Mouse (Mus musculus): ENCODE results near the gene Maml3. TPM values are rescaled to one million over a fixed set of nuclear protein-coding genes. Genes with fewer than 3 reads are reported as not detected.

Gene Maml3
- polyA plus RNA-seq, 1 experiment, result not detected

DNA sequence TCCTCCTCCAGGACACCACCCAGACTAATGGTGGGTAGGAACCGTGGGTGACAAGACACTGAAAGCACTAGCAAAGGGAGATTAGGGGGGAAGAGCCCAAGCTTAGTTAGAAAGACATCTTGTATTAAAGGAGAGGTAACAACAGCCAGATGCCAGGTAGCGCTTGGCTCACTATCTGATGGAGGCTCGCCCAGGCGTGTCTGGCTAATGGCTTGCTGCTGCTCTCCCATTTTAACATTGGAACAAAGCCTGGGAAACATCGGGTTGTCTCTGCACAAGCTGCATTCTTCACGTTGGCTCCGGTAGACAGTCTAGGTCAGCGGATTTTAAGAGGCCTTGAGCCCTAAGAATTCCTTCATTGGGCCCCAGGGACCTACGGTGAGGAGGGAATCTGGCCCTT lies 10.5 kb upstream of the Maml3 start:
- H3K27ac ChIP-seq (ENCODE audit: insufficient read depth, low read depth, low read length), result no peak overlapping the region
- H3K4me1 ChIP-seq (ENCODE audit: control insufficient read depth, insufficient read depth, low read length), result no peaks in the 10 kb centered on the region
- 70% methylated on average over 9 of the region's 9 CpGs for WGBS
- TF ChIP-seq POLR2A (IDR thresholded peaks at IDR 0.05; ENCODE audit: insufficient read depth, low read depth, low read length) (no peak), CTCF (IDR thresholded peaks at IDR 0.05; ENCODE audit: insufficient read depth, low read depth, low read length) (no peak)
- no peak overlapping the region for H3K4me3 ChIP-seq (ENCODE audit: insufficient read depth, low read depth, low read length)

- no peak overlapping the region for H3K27ac ChIP-seq (ENCODE audit: insufficient read depth, low read depth, low read length)
- no peak for TF ChIP-seq CTCF (IDR thresholded peaks at IDR 0.05; ENCODE audit: insufficient read depth, low read depth, low read length)
- no peak for TF ChIP-seq POLR2A (IDR thresholded peaks at IDR 0.05; ENCODE audit: insufficient read depth, low read depth, low read length)
These were observed 3.2 kb upstream of the Maml3 start for GRCm38 (mm10) chr3:52108027-52108426.

DNA sequence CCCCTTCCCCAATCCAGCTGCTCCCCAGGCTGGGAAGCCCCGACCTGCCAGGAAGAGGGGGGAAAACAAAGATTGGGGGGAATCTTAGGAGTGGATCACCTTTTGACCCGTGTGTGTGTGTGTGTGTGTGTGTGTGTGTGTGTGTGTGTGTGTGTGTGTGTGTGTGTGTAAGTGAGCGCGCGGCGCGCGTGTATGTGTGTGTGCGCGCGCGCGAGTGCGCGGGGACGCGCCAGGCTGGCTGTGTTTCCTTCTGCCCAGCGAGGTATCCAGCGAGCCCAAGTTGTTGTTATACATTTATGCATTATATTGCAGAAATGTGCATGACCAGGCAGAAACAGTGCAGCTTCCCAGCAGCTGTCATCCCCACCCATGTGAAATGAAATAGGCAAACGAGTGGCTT lies 280 bp upstream of the Maml3 start:
- whole genome bisulfite sequencing, result 2% methylated on average over 19 of the region's 20 CpGs
- Histone ChIP-seq H3K4me1 (ENCODE audit: control insufficient read depth, insufficient read depth, low read length) (no peaks in the 10 kb centered on the region), H3K4me3 (ENCODE audit: insufficient read depth, low read depth, low read length) (peak overlapping the region; percentile 59), H3K27ac (ENCODE audit: insufficient read depth, low read depth, low read length) (no peak overlapping the region)
- TF ChIP-seq POLR2A (IDR thresholded peaks at IDR 0.05; ENCODE audit: insufficient read depth, low read depth, low read length) (no peak), CTCF (IDR thresholded peaks at IDR 0.05; ENCODE audit: insufficient read depth, low read depth, low read length) (no peak)

More at GRCm38 (mm10) chr3:52108027-52108426, 3.2 kb upstream of the Maml3 start:
- Histone ChIP-seq H3K4me1 (ENCODE audit: control insufficient read depth, insufficient read depth, low read length) (no peaks in the 10 kb centered on the region), H3K4me3 (ENCODE audit: insufficient read depth, low read depth, low read length) (no peak overlapping the region)

DNA sequence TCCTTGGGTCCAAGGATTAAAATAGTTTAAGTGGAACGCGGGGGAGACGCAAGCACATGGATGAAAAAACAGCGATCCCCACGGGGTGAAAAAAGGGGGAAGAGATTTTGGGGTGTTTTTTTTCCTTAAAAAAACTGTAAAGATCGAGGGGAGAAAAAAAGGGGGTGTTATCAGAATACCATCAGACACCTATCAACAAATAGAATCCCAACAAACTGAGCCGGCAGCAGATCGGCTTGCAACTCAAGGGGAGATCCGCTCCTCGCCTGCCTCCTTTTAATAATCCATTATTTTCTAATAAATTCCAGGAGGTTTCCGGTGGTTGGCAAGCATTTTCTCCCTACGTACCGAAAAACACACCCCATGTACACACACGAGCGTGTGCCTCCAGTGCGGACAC lies 668 bp downstream of the Maml3 start:
- Histone ChIP-seq H3K27ac (ENCODE audit: insufficient read depth, low read depth, low read length) (peak overlapping the region; percentile 68), H3K4me1 (ENCODE audit: control insufficient read depth, insufficient read depth, low read length) (no peaks in the 10 kb centered on the region), H3K4me3 (ENCODE audit: insufficient read depth, low read depth, low read length) (peak overlapping the region; percentile 59)
- WGBS, result under 1% methylated on average over 16 of the region's 16 CpGs
- no peak for TF ChIP-seq POLR2A (IDR thresholded peaks at IDR 0.05; ENCODE audit: insufficient read depth, low read depth, low read length)

DNA sequence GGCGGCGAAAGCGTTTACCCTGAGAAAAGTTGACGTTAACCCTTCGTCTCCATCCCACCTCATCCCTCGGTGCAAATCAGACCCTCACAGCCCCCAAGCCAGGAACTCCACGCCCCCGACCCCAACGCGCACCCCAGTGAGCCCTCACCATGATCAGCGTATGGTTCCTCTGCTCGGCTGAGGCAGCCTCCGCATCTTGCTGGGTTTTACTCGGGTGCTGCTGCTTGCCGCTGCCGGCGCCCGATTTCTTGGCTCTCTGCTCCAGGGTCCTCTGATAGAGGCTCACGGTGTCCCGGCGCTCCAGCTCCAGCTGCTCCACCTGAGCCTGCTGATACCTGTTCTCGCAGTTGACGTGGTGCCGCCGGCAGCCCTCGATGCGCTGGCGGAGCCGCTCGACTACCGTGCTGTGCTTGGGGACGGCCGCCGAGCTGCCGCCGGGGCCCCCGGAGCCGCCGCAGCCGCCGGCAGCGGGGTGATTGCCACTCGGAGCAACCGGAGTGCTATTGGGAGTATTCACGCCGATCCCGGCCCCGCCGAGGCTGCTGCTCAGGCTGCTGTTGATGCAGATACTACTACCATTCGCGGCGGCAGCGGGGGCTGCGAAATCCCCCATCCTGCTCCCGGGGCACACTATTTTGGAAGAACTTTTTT lies 1.2 kb downstream of the Maml3 start:
- Histone ChIP-seq H3K4me3 (ENCODE audit: insufficient read depth, low read depth, low read length) (peak overlapping the region; percentile 59), H3K4me1 (ENCODE audit: control insufficient read depth, insufficient read depth, low read length) (no peaks in the 10 kb centered on the region), H3K27ac (ENCODE audit: insufficient read depth, low read depth, low read length) (peak overlapping the region; percentile 68)
- TF ChIP-seq POLR2A (IDR thresholded peaks at IDR 0.05; ENCODE audit: insufficient read depth, low read depth, low read length) (no peak), CTCF (IDR thresholded peaks at IDR 0.05; ENCODE audit: insufficient read depth, low read depth, low read length) (no peak)
- WGBS, result under 1% methylated on average over 55 of the region's 55 CpGs

DNA sequence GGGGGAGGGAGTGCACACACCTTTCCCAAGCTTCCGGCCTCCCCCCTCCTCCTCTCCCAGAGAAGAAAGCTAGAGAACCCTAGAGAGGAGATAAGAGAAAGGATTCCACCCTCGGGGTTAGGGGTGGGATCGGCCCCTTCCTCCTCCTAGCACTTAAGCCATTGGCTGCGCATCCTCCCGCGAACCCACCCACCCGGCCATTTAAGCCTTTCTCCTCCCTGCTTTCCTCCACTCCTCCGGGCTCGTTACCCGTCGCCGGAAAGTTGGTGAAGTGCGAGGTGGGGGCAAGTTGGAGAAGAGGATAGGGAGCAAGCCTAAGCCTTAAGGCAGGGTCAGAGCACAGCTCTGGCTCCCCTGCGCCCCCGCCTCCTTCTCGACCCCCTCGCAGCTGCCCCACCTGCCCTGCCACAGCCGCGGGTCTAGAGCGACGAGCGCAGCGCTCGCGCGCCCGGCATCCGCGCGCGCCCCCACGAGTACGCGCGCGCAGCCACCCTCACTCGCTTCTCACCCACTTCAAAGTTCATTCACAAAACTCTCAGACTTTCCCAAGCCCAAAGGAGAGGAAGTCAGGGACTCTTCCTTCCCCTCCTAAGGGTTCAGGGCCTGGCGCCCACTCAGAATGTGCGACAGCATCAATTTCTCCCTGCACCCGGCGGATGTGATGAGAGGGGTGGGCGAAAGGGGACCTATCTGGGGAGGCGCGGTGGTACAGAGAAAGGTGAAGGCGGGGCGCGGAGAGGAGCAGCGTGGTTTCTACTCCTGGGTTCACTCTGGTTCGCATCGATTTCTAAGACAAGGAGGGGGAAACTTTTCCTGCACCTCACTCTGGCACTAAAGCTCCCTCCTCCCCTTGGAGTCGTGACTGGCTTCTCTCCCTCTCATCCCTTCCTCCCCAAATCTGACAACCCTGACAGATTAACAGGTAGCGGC lies 2.0 kb downstream of the Maml3 start:
- no peak for TF ChIP-seq CTCF (IDR thresholded peaks at IDR 0.05; ENCODE audit: insufficient read depth, low read depth, low read length)
- peak; percentile 59; the same call in 1 of the 2 replicates for TF ChIP-seq POLR2A (IDR thresholded peaks at IDR 0.05; ENCODE audit: insufficient read depth, low read depth, low read length)
- peak overlapping the region; percentile 59 for H3K4me3 ChIP-seq (ENCODE audit: insufficient read depth, low read depth, low read length)
- peak overlapping the region; percentile 74 for H3K27ac ChIP-seq (ENCODE audit: insufficient read depth, low read depth, low read length)
- H3K4me1 ChIP-seq (ENCODE audit: control insufficient read depth, insufficient read depth, low read length), result no peaks in the 10 kb centered on the region
- WGBS, result under 1% methylated on average over 52 of the region's 52 CpGs

- Histone ChIP-seq H3K4me3 (ENCODE audit: insufficient read depth, low read depth, low read length) (peak overlapping the region; percentile 59), H3K27ac (ENCODE audit: insufficient read depth, low read depth, low read length) (peak overlapping the region; percentile 93), H3K4me1 (ENCODE audit: control insufficient read depth, insufficient read depth, low read length) (no peaks in the 10 kb centered on the region)
- TF ChIP-seq POLR2A (IDR thresholded peaks at IDR 0.05; ENCODE audit: insufficient read depth, low read depth, low read length), result no peak; the same call in none of the 2 replicates
- TF ChIP-seq CTCF (IDR thresholded peaks at IDR 0.05; ENCODE audit: insufficient read depth, low read depth, low read length), result no peak
- WGBS, result under 1% methylated on average over 49 of the region's 57 CpGs
These were observed 2.8 kb downstream of the Maml3 start for GRCm38 (mm10) chr3:52101977-52102600.

GRCm38 (mm10) chr3:52101401-52101976 lies 3.4 kb downstream of the Maml3 start:
- WGBS, result 2% methylated on average over 14 of the region's 14 CpGs
- Histone ChIP-seq H3K4me1 (ENCODE audit: control insufficient read depth, insufficient read depth, low read length) (no peaks in the 10 kb centered on the region), H3K27ac (ENCODE audit: insufficient read depth, low read depth, low read length) (peak overlapping the region; percentile 93), H3K4me3 (ENCODE audit: insufficient read depth, low read depth, low read length) (peak overlapping the region; percentile 59)
- TF ChIP-seq CTCF (IDR thresholded peaks at IDR 0.05; ENCODE audit: insufficient read depth, low read depth, low read length), result no peak
- TF ChIP-seq POLR2A (IDR thresholded peaks at IDR 0.05; ENCODE audit: insufficient read depth, low read depth, low read length), result no peak; the same call in 1 of the 2 replicates

Measured in olfactory bulb, adult 2 months (tissue).